Mouse (Mus musculus) embryonic facial prominence, embryonic 14.5 days (tissue): ENCODE measurements around the gene Flnb. TPM values are rescaled to one million over a fixed set of nuclear protein-coding genes. Genes with fewer than 3 reads are reported as not detected.

ENCODE experiments used
- ATAC-seq: fragments of 200-750 bp; cut with Nextera tagmentation; 2 replicates; pipeline ENCODE4 v1.8.0; 2017; ENCODE audit warnings: low read depth, moderate number of reproducible peaks, moderate TSS enrichment
- DNase-seq: peaks from one replicate; pipeline ENCODE4 v3.0.0-alpha.2; 2015; ENCODE audit warnings: low spot score
- H3K27ac ChIP-seq: fragments of 300-500 bp; sonication (generic); replicated peaks from 2 replicates; pipeline ENCODE4 v1.5.1; 2014; ENCODE audit warnings: low read depth, mild to moderate bottlenecking, low read length, moderate library complexity
- H3K27me3 ChIP-seq: fragments of 300-500 bp; sonication (generic); replicated peaks from 2 replicates; pipeline ENCODE4 v1.6.1; 2014; ENCODE audit warnings: low read length; ENCODE audit not compliant: control insufficient read depth, insufficient read depth
- H3K36me3 ChIP-seq: fragments of 300-500 bp; sonication (generic); 2 replicates; pipeline ENCODE4 v1.6.1; 2014; ENCODE audit warnings: low read length, mixed read lengths; ENCODE audit not compliant: control insufficient read depth, insufficient read depth
- H3K4me1 ChIP-seq: fragments of 300-500 bp; sonication (generic); 2 replicates; pipeline ENCODE4 v1.6.1; 2014; ENCODE audit warnings: antibody characterized with exemption, low read length; ENCODE audit not compliant: control insufficient read depth, insufficient read depth
- H3K4me2 ChIP-seq: fragments of 300-500 bp; sonication (generic); 2 replicates; pipeline ENCODE4 v1.6.1; 2014; ENCODE audit warnings: low read depth, mild to moderate bottlenecking, low read length, moderate library complexity, mixed read lengths
- H3K4me3 ChIP-seq: fragments of 300-500 bp; sonication (generic); 2 replicates; pipeline ENCODE4 v1.5.1; 2014; ENCODE audit warnings: low read depth, mild to moderate bottlenecking, low read length
- H3K9ac ChIP-seq: fragments of 300-500 bp; sonication (generic); 2 replicates; pipeline ENCODE4 v1.6.1; 2014; ENCODE audit warnings: low read depth, mild to moderate bottlenecking, low read length, moderate library complexity, mixed read lengths
- H3K9me3 ChIP-seq: fragments of 300-500 bp; sonication (generic); 2 replicates; pipeline ENCODE4 v1.6.1; 2016; ENCODE audit warnings: low read length; ENCODE audit not compliant: control insufficient read depth
- WGBS: fragments of 180-500 bp; shearing (Covaris S2); extraction: QIAGEN DNeasy Blood & Tissue Kit; methylation state at CpG from one replicate; pipeline ENCODE4 v1.1.7; 2014; 5-methylcytosine and 5-hydroxymethylcytosine counted together
- polyA plus RNA-seq: library from polyadenylated mRNA; unstranded; fragments of >200 nt; fragmentation: Nextera tagmentation; extraction: Ambion mirVana; gene quantifications from 2 replicates; pipeline ENCODE4 v1.2.1, GENCODE M21; 2014

Gene Flnb
- polyA plus RNA-seq, 1 experiment from 2014 or later = 26.7 TPM

- H3K4me2 ChIP-seq = peak overlapping the region; percentile 88
- H3K36me3 ChIP-seq = no peaks in the 10 kb centered on the region
- DNase-seq (no peak), ATAC-seq (no peak)
- peak overlapping the region; percentile 81; the same call in 1 of the 2 replicates for H3K27ac ChIP-seq
- H3K4me3 ChIP-seq = peak overlapping the region; percentile 10; the same call in 1 of the 2 replicates
- no peaks in the 10 kb centered on the region for H3K27me3 ChIP-seq
- peaks cover 59% of the 10 kb centered on the region for H3K4me1 ChIP-seq
- peak overlapping the region; percentile 5; the same call in 1 of the 2 replicates for H3K9ac ChIP-seq
- 60% methylated on average over 8 of the region's 8 CpGs for WGBS
- H3K9me3 ChIP-seq = no peaks in the 10 kb centered on the region
These were observed 3.6 kb downstream of the Flnb start for GRCm38 (mm10) chr14:7821341-7821740.

GRCm38 (mm10) chr14:7822693-7823092 is 4.9 kb downstream of the Flnb start:
- H3K9ac ChIP-seq = 0 out of 2 replicates have a peak overlapping the region, but pooled peaks have one; percentile 10
- H3K27me3 ChIP-seq = no peaks in the 10 kb centered on the region
- H3K4me3 ChIP-seq = peak overlapping the region; percentile 6; the same call in 1 of the 2 replicates
- peak overlapping the region; percentile 81 for H3K27ac ChIP-seq
- no peaks in the 10 kb centered on the region for H3K36me3 ChIP-seq
- DNase-seq (peak; percentile 85), ATAC-seq (peak; percentile 19; the same call in 1 of the 2 replicates)
- peaks cover 67% of the 10 kb centered on the region for H3K4me1 ChIP-seq
- WGBS = 27% methylated on average over 7 of the region's 7 CpGs
- H3K4me2 ChIP-seq = peak overlapping the region; percentile 88
- no peaks in the 10 kb centered on the region for H3K9me3 ChIP-seq

DNA sequence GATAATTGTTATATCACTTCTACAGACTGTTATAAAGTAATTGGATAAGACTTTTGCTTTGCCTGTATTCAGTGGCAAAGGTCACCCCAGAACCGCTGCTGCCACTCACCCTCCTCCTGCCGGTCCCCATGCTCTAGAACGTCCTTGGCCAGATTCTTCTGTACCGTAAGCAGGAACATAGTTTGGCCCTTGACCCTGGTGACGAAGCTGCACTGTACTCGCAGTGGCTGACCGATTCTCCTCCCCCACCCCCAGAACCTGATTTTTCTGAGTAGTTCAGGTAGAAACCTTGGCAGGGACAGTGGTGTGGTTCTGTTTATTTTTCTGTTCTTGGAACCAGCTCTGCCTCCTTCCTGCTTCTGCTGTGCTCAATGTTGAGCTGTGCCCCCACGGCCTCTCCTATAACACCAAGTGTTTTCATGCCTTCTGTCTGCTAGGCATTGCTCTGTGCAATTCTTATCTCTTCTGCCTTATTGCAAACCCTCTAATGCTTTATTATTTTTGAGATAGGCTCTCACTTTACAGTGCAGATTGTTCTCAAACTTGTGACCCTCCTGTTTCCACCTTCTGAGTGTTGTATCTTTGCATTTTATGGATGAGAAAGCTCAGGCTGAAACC is 7.0 kb downstream of the Flnb start:
- H3K4me2 ChIP-seq = no peak overlapping the region
- H3K4me3 ChIP-seq = no peak overlapping the region
- H3K9me3 ChIP-seq = no peaks in the 10 kb centered on the region
- H3K27me3 ChIP-seq = no peaks in the 10 kb centered on the region
- H3K36me3 ChIP-seq = no peaks in the 10 kb centered on the region
- WGBS = 60% methylated on average over 8 of the region's 8 CpGs
- peaks cover 61% of the 10 kb centered on the region for H3K4me1 ChIP-seq
- DNase-seq (no peak), ATAC-seq (no peak)
- H3K9ac ChIP-seq = no peak overlapping the region
- no peak overlapping the region; the same call in 1 of the 2 replicates for H3K27ac ChIP-seq

DNA sequence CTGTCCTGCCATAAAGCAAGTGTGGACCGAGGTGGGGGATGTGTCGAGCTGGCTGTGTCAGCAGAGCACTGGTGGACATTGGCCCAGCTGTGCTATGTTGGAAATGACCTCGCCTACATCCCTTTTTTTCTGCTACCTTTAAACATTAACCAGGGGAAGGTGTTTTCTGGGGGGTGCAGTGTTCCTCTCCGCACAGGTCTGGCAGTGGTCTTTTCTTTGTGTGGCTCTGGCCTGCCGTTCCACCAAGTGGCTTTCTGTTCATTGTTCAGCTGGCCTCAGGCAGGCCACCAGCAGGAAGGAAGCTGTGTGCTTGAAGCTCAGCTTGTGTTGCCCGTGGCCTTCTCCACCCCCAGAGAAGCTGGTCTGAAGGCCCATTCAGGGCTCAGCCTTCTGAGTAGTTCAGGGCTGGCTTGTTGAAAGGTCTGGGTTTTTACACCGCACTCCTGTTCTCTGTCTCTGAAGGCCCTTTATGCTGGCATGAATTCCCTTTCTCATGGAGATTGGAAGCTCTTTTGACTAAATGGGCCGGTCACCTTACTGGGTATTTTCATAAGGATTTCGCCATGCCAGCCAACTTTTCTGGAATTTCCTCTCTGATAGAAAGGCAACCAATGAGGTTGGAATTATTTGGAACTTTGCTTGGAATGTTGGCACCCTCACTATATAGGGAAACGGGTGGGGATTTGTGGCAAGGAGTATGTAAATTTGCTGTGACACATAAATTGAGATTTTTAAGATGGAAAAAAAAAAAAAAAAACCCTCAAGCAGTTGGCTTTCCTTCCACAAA is 8.6 kb downstream of the Flnb start:
- WGBS = 32% methylated on average over 10 of the region's 10 CpGs
- ATAC-seq = peak; percentile 73

DNA sequence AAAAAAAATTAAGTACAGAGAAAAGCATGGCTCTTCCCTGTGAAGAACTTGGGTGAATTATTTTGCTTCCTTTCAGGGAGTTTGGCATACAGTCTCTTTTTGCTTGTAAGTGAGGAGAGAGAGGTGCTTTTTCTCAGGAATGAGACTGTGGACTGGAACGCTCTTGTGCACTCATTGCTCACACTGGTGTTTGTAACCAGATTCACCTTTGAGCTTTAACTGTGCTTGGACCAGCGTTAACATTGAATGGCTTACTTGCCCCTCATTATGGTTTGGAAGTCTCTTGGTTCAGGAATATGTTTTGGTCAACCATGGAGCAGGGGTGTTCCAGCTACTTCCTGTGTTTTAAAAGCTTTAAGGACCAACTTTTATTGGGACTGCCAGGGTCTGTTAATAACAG is 11.4 kb downstream of the Flnb start:
- 79% methylated on average over 2 of the region's 2 CpGs for WGBS
- peaks cover 28% of the 10 kb centered on the region for H3K4me1 ChIP-seq

More for the DNA sequence above, 8.6 kb downstream of the Flnb start:
- Histone ChIP-seq H3K36me3 (no peaks in the 10 kb centered on the region), H3K4me1 (peaks cover 50% of the 10 kb centered on the region), H3K4me2 (0 out of 2 replicates have a peak overlapping the region, but pooled peaks have one; percentile 2), H3K9ac (0 out of 2 replicates have a peak overlapping the region, but pooled peaks have one; percentile 30), H3K4me3 (no peak overlapping the region), H3K9me3 (no peaks in the 10 kb centered on the region), H3K27me3 (no peaks in the 10 kb centered on the region), H3K27ac (peak overlapping the region; percentile 88)
- DNase-seq = peak; percentile 85

DNA sequence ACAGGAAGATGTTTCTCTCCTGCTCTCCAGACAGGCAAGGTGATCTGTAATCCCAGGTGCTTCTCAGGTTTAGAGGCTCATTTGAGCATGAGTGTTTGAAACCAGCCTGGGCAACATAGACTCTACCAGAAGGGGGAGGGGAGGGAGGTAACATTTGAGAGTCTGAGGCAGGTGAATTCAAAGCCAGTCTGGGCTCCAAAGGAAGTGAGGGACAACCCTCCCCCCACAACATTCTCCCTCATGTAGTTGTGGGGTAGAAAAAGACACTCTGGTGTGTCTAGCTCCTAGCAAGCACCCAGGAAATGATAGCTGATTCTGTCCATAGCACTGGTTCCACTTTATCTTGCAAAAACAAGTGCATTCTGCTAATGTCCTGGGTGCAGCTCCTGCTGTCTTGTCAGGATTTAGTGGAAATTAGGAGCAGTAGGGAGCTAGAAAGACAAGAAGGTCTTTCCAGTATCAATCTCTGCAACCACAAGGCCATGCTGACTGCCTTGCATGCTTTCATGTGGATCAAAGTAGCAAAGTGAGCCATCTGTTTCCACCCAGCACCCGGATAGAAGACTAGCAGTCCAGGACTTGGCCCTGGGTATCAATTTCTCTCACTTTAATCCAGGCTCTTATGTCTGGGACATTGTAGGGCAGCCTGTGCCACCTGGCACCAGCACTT is 14.1 kb downstream of the Flnb start:
- Histone ChIP-seq H3K9ac (no peak overlapping the region), H3K36me3 (no peaks in the 10 kb centered on the region), H3K4me3 (no peak overlapping the region), H3K4me2 (no peak overlapping the region), H3K27ac (no peak overlapping the region), H3K27me3 (no peaks in the 10 kb centered on the region), H3K4me1 (peaks cover 2% of the 10 kb centered on the region), H3K9me3 (no peaks in the 10 kb centered on the region)
- no peak for DNase-seq
- no peak for ATAC-seq
- WGBS = 44% methylated on average over 1 of the region's 1 CpGs

More for the DNA sequence above, 11.4 kb downstream of the Flnb start:
- no peak for ATAC-seq
- DNase-seq = no peak
- H3K27me3 ChIP-seq = no peaks in the 10 kb centered on the region
- no peak overlapping the region for H3K4me2 ChIP-seq
- H3K36me3 ChIP-seq = no peaks in the 10 kb centered on the region
- H3K4me3 ChIP-seq = no peak overlapping the region
- no peak overlapping the region for H3K27ac ChIP-seq
- H3K9me3 ChIP-seq = no peaks in the 10 kb centered on the region
- no peak overlapping the region for H3K9ac ChIP-seq

DNA sequence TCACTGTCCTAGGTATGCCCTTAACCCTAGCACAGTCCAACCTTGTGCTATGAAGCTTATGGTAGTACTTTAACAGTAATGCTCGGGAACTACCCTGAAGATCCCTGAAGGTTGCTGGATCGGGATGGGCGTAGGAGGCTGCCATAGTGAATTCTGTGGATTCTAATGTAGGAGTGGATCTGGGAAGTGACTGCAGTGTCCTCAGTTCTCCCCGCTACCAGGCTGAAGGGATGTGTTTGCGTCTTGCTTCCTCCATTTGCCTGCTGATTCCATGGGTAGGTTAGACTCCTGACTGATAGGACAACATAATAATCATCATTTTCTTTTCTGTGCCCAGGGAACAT is 14.7 kb downstream of the Flnb start:
- H3K36me3 ChIP-seq = no peaks in the 10 kb centered on the region
- no peak overlapping the region for H3K4me2 ChIP-seq
- H3K9ac ChIP-seq = no peak overlapping the region
- no peaks in the 10 kb centered on the region for H3K27me3 ChIP-seq
- H3K4me1 ChIP-seq = no peaks in the 10 kb centered on the region; the same call in 1 of the 2 replicates
- no peaks in the 10 kb centered on the region for H3K9me3 ChIP-seq
- H3K27ac ChIP-seq = no peak overlapping the region
- no peak for DNase-seq
- ATAC-seq = no peak
- 97% methylated on average over 5 of the region's 5 CpGs for WGBS
- no peak overlapping the region for H3K4me3 ChIP-seq

- Histone ChIP-seq H3K9me3 (no peaks in the 10 kb centered on the region), H3K4me1 (no peaks in the 10 kb centered on the region), H3K9ac (no peak overlapping the region), H3K4me2 (no peak overlapping the region), H3K27me3 (no peaks in the 10 kb centered on the region), H3K4me3 (no peak overlapping the region), H3K27ac (no peak overlapping the region), H3K36me3 (0 out of 2 replicates have a peak, but pooled peaks cover under 1% of the 10 kb centered on the region)
- WGBS = 79% methylated on average over 4 of the region's 4 CpGs
- ATAC-seq = no peak
- DNase-seq = no peak
These were observed 15.7 kb downstream of the Flnb start for GRCm38 (mm10) chr14:7833458-7833857.
